Mouse (Mus musculus) thymus, adult 2 months (tissue): ENCODE measurements around the gene Ankle2.

ENCODE experiments used
- CTCF ChIP-seq: fragments of 200-500 bp; IDR thresholded peaks from 2 replicates; pipeline ENCODE4 v1.5.1; 2012; ENCODE audit warnings: mild to moderate bottlenecking, control low read depth, low read length, moderate library complexity, borderline replicate concordance; ENCODE audit not compliant: control insufficient read depth, poor library complexity, insufficient read depth; ENCODE audit errors: extremely low read depth
- POLR2A ChIP-seq: fragments of 200-500 bp; IDR thresholded peaks from 2 replicates; pipeline ENCODE4 v1.6.1; 2012; ENCODE audit warnings: mild to moderate bottlenecking, low read length, control low read depth, moderate library complexity; ENCODE audit not compliant: control insufficient read depth, poor library complexity, insufficient read depth; ENCODE audit errors: extremely low read depth

GRCm38 (mm10) chr5:110266941-110267340, 36.1 kb downstream of the Ankle2 start:
- TF ChIP-seq POLR2A (no peak), CTCF (no peak)
